Mouse (Mus musculus): ENCODE measurements around the gene Tmsb10. TPM values are rescaled to one million over a fixed set of nuclear protein-coding genes. Genes with fewer than 3 reads are reported as not detected.

Gene Tmsb10
- 4,073 TPM for total RNA-seq (2023)

DNA sequence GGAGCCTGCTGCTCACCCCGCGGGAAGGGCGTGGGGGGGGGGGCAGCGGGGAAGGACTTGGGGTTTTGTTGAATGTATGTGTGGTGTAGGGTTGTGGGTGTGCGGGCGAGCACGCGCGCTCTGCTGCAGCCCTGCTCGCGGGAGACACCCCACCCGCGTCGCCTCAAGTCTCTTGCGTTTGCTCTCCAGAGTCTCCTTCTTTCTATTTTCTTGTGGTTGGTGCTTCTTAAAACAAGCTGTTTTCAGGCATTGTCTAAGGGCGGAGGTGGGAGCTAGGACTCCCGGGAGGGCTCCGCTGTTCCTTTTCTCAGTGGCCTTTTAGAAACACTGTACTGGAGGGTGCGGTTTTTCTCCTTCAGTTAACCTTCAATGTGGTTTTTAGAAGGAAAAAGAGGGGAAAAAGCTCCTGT is at the start of gene Tmsb10:
Gene Tmsb10, minus strand, starts transcription at position 87 of the 410 bp plus-strand sequence.

Other genes with a start within 250 kb of the Tmsb10 start
- gene Tcf7l1, start 169.5 kb downstream of the Tmsb10 start, total RNA-seq (2023), result 3.1 TPM
- gene Kcmf1, start 58.8 kb downstream of the Tmsb10 start, total RNA-seq (2023), result 56.2 TPM

Measured in CD4-positive naive resting alpha-beta T cell, adult 57 days (primary cell).